Mouse (Mus musculus) heart, postnatal 10 days (tissue): ENCODE results near the gene Wdr25. TPM values are rescaled to one million over a fixed set of nuclear protein-coding genes. Genes with fewer than 3 reads are reported as not detected.

Experiments
- DNase-seq, 2 experiments: peaks; one replicate each; pipeline ENCODE4 v3.0.0; 2021
- intact Hi-C: fragments of 180-260 bp; cut with DNase I; formaldehyde crosslinking; loops from one replicate; pipeline ENCODE4 v1.15.1; 2025
- total RNA-seq, 2 experiments: library from RNA; stranded (reverse); gene quantifications; 2 replicates each; pipeline ENCODE4 v1.2.3; 2021

Wdr25 gene
- total RNA-seq, 2 experiments from 2014 or later = 4.6 to 5.5 TPM

DNA sequence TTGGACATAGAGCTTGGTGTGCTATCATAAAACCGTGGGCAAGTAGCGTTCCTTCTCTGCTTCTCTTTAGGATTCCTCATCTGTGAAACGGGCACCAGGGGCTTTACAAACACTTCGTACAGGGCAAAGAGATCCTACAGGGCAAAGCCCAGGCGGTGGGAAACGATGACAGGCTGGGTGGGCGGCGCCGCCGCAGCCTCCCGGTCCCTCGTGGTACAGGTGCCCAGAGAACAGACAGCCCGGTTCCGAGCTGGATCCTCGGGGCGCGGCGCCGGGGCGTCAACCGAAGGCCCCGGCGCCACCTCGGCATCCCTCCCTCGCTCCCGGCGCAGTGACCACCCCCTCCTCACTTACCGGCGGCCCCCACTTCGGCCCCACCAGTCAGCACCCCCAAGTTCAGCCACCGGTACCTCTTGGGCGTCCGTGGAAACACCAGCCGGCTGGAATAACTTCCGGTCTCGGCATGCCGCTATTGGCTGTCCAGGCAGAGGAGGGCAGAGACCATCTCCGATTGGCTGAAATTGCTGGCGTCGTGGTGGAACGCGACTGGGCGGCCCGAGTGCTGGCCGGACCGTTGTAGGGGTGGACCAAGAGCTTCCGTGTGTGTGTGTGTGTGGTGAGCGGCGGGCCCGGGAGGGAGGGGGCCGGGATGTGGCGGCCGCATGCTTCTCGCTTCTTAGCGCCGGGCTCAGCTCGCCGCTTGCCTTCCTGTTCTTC is 442 bp downstream of the Wdr25 start, which contains the start of gene Wars:
Wars (minus strand) TSS at position 460 of the 717 bp plus-strand sequence.
- peak; percentile 97 to 98 for DNase-seq
- intact Hi-C loops = loop anchor here (2.0 kb wide), 3 partner anchors 57 to 129 kb away; partner anchors contain the start of gene Slc25a47

DNA sequence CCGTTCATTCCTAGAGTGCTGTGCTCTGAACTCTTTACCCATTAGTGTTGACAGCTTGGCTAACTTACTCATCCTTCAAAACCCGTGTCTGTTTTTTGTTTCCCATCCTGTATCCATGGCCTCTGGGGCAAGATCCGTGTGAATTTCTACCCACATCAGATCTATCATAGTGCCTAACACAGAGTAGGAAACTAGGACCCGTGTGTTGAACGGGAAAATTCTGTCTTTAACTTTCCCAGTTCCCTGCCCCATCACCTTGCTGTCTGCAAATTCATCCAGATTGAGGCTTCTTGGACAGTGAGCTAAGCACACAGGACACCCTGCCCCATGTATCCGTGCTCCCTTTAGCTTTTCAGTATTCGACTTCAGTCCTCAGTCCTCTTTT is 993 bp downstream of the Wdr25 start:
- no peak for DNase-seq
- intact Hi-C loops = loop anchor here (2.0 kb wide), 2 partner anchors 100 to 130 kb away; no protein-coding TSS in a partner anchor

- peak; percentile 48 to 60 for DNase-seq
- intact Hi-C loops = loop anchor here (5.0 kb wide), 1 partner anchor 84 kb away; no protein-coding TSS in a partner anchor
Observed at GRCm38 (mm10) chr12:108896006-108896405, 2.6 kb downstream of the Wdr25 start.

DNA sequence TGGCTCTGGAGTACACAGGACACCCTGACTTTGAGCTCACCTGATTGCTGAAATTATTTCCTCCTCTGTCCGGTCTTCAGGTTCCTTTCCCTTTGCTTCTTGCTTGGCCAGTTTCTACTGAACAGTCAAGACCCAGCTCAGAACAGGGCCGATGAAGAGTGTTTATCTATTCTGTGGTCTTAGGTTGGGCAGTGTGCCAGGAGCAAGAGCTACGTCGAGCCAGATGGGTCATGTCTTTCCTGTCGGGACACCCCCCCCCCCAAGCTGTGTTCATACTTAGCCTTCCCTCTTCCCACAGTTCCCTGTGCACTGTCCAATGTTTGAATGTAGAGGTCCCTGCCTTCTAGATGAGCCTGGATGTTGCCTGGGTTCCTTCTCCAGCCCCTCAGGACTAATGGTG is 7.9 kb downstream of the Wdr25 start:
- intact Hi-C loops = loop anchor here (5.0 to 10.0 kb wide), 2 partner anchors 693 to 1471 kb away; no protein-coding TSS in a partner anchor
- DNase-seq = no peak

DNA sequence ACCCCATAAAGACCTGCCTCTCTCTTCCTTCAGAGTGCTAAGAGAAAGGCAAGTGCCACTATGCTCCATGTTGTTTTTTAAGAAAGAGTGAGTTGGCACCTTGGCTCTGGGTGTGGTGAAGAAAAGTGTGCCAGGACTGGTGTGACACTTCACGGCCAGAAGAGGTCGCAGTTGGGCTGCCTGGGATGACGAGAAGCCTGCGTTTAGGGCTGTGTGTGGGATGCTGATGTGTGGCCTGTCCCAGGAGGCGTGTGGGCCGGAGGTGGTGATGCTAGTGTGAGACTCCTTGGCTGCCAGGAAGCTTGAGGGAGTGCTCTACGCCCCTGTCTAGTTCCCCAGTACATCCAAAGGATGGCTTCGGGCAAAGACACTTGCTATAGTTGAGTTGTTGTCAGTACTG is 9.5 kb downstream of the Wdr25 start:
- DNase-seq = peak; percentile 63 to 77
- intact Hi-C loops = loop anchor here (1.0 to 10.0 kb wide), 3 partner anchors 490 to 1469 kb away; no protein-coding TSS in a partner anchor

- peak; percentile 59 to 76 for DNase-seq
- intact Hi-C loops = loop anchor here (1.0 to 10.0 kb wide), 3 partner anchors 490 to 1469 kb away; no protein-coding TSS in a partner anchor
Observed at GRCm38 (mm10) chr12:108903600-108904275, 10.3 kb downstream of the Wdr25 start.

GRCm38 (mm10) chr12:108904276-108904653 is 10.8 kb downstream of the Wdr25 start:
- DNase-seq = no peak
- intact Hi-C loops = loop anchor here (5.0 to 10.0 kb wide), 2 partner anchors 691 to 1468 kb away; no protein-coding TSS in a partner anchor

DNA sequence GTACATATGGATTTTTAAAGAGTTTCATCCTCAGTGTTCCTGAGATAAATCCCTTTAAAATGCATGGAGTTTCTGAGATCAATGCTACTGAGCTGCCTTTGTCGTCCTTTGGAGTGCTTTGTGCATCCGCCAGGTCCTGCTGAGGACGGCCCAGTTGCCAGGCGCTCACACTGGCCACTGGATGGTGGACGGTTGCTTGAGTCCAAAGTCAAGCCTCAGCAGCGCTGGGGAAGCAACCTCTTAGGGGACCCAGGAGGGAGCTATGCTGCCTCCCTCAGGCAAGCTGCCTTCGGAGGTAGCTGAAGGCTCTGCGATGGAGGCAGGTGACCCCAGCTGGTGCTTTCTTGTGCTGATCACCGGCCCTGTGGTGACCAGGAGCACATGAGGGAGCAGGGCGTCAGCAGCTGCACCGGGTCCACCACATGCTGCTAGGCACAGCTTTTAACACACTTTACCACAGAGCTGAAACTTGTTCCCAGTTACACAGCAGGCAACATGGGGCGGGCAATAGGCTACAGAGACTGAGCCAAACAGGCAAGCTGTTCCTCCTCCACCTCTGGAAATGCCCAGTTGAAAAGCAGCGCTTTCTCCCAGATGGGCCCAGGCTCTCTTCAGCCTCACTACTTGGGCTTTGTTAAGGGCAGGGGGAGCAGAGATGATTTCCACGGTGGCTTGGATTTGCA is 12.3 kb downstream of the Wdr25 start:
- intact Hi-C loops = loop anchor here (10.0 kb wide), 1 partner anchor 689 kb away; no protein-coding TSS in a partner anchor
- no peak for DNase-seq

DNA sequence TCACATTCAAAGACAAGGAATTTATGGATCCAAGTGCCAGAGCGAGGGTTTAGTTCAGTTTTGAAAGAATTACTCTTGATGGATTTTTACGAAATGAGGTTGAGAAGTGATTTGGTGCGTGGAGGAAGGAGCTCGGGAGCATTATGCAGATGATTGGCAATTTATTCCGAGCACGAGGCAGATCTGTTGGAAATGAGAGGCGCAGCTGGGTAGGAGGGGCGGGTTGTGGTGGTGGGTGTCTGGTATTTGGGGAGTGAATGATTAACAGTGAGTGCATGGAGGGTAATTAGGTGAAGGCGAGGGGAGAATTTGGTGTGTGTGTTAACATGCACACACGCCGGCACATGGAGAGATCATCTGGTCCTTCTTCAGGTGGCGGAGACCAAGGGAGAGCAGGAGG is 13.0 kb downstream of the Wdr25 start:
- intact Hi-C loops = loop anchor here (10.0 kb wide), 1 partner anchor 688 kb away; no protein-coding TSS in a partner anchor
- DNase-seq = no peak

- intact Hi-C loops = loop anchor here (10.0 kb wide), 1 partner anchor 685 kb away; no protein-coding TSS in a partner anchor
- DNase-seq = no peak
Observed at GRCm38 (mm10) chr12:108909846-108910433, 16.5 kb downstream of the Wdr25 start.

DNA sequence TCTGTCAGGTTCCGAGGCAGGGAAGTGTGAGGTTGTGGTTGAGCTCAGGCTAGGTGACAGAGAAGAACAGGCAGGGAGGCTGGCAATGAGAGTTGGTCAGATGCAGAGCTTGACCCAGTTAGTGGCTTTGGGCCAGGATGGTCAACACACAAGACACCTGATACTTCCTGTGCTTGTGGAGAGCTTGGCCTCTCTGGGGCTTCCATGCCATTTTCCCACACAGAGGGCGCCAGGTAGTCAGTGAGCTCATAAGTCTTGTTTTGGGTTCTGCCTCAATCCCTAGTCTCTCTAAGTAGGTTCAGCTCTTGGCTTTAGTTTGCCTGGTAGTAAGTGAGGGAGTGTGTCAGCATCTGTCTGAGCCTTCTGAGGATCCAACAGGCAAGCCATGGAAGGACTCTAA is 19.0 kb downstream of the Wdr25 start:
- intact Hi-C loops = no loop called here
- DNase-seq = no peak

GRCm38 (mm10) chr12:108914198-108914597 is 20.8 kb downstream of the Wdr25 start:
- intact Hi-C loops = no loop called here
- no peak for DNase-seq

- no peak for DNase-seq
- intact Hi-C loops = no loop called here
Observed at GRCm38 (mm10) chr12:108914709-108915340, 21.4 kb downstream of the Wdr25 start.

- intact Hi-C loops = no loop called here
- peak in 1 of 2 experiments; percentile 31 for DNase-seq
Observed at GRCm38 (mm10) chr12:108915893-108916292, 22.5 kb downstream of the Wdr25 start.

- intact Hi-C loops = no loop called here
- no peak for DNase-seq
Observed at GRCm38 (mm10) chr12:108916447-108917042, 23.1 kb downstream of the Wdr25 start.

DNA sequence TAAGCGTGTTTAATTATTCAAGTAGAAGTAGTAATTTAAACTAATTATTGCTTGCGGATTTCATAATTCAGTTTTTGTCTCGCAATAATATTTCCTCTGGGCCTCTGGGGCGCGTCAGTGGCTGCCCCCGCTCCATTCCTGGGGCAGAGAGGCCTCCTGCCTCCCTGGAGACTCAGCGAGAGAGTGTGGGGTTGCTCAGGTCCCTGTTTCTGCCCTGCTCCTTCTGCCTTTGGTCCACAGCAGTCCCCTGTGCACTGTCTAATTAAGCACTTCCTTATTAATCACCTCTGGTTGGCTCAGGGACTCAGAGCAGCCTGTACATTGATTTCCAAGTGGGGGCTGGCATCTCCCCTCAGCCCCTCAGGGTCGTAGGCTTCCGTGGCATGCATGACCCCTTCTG is 24.1 kb downstream of the Wdr25 start:
- DNase-seq = no peak
- intact Hi-C loops = no loop called here

GRCm38 (mm10) chr12:108918753-108919152 is 25.3 kb downstream of the Wdr25 start:
- intact Hi-C loops = no loop called here
- DNase-seq = no peak

DNA sequence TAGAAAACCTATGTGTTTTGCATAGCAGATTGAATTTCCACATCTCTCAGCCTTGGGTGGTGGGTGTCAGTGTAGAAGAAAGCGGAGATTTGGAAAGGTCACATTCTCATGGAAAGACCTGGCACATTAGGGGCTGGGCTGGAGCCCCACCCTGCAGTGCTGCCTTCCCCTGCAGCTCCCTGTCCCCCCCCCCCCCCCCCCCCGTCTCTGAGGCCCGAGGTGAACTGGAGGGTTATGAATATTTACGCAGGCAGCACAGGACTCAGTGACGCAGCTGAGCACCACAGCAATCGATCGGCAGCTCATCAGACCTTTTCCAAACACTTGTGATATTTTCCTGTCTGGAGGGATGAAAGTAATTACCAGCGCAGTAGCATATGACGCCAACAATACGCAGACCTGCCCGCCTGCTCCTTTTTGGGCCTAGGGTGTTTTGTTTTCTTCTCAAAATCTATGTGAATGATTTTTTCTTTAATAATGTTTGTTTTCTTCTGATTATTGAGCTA is 33.2 kb downstream of the Wdr25 start:
- intact Hi-C loops = no loop called here
- DNase-seq = no peak

DNA sequence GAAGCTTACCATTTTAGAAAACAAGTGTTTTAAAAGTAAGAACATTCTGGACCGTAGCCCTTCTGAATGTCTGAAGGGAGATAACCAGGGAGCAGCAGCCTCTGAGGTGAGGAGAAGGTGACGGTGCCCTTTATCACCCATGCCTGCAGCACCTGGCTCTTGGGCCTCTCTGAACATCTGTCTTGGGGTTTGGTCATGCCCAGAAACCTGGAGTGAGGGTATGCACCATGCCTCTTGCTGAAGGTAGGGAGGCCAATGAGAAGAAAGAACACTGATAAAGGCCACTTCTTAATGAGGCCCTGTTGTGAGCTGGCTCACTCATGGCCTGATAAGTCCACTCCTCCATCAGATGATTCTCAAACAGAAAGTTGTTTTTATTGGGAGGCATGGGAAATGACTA is 34.8 kb downstream of the Wdr25 start:
- intact Hi-C loops = no loop called here
- no peak for DNase-seq
